Mouse (Mus musculus) cerebellum, postnatal 10 days (tissue): Measurements from ENCODE around the gene Vmn2r1.
A peak's percentile ranks its signal among the peaks of the same experiment; 100 is the strongest.

ENCODE experiments used
- DNase-seq, 2 experiments: peaks; one replicate each; pipeline ENCODE4 v3.0.0; 2021; ENCODE audit warnings: mixed read lengths in 2 of 2

Gene Vmn2r1

GRCm38 (mm10) chr3:64081247-64081646 lies at the start of gene Vmn2r1:
Vmn2r1 (plus strand) TSS chr3:64081547.
- DNase-seq, result no peak

- DNase-seq, result peak; percentile 22 to 26
Measured at GRCm38 (mm10) chr3:64038136-64038841, 43.1 kb upstream of the Vmn2r1 start.

DNA sequence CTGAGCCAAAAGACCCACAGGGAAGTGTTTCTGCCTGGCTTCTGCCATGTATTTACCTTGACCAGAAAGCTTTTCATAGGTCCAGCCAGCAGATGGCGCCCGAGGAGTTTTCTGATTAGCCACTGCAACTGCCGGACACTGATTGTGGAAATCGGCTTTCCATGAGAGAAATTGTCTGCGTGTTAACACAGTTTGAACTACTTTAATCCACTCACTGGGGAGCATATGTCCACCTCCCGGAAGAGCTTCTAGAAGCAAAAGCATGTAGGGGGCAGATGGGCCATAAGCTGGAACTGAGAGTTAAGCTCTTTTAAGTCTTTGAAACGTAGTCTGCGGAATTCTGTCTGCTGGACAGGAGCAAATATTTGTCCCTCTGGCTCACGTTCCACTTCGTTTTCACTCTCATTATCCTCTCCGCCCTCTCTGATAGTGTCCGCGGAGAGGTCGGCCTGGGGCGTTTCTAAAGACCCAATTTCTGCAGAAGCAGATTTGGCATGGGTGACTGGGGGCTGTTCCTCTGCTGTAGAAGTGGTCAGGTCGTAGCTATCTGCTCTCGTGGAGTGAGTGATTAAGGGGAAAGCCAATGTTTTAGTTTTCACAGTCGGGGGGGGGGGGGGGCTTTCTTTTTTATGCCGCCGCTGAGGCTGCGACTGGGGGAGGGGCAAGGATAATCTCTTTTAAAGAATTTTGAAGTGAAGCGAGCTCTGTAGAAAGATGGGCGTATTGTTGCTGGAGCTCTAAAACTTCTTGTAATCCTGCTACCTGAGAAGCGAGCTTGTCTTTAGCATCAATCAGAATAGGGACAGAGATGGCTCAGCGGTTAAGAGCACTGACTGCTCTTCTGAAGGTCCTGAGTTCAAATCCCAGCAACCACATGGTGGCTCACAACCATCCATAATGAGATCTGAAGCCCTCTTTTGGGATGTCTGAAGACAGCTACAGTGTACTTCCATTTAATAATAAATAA lies 41.2 kb upstream of the Vmn2r1 start:
- peak; percentile 96 to 97 for DNase-seq

- DNase-seq, result peak; percentile 31 to 42
Measured at GRCm38 (mm10) chr3:64112707-64113106, 31.4 kb downstream of the Vmn2r1 start.

GRCm38 (mm10) chr3:64113352-64114046 lies 32.2 kb downstream of the Vmn2r1 start:
- DNase-seq, result peak; percentile 61 to 72

GRCm38 (mm10) chr3:64141878-64142508 lies 60.6 kb downstream of the Vmn2r1 start, which contains the start of gene Vmn2r2:
Vmn2r2 (minus strand) TSS chr3:64141928.
- peak; percentile 31 to 34 for DNase-seq
